Mouse (Mus musculus): ENCODE results near the gene Ssrp1. TPM values are rescaled to one million over a fixed set of nuclear protein-coding genes. Genes with fewer than 3 reads are reported as not detected.

Ssrp1 gene
- polyA plus RNA-seq, 1 experiment from 2014 or later: 217 TPM

DNA sequence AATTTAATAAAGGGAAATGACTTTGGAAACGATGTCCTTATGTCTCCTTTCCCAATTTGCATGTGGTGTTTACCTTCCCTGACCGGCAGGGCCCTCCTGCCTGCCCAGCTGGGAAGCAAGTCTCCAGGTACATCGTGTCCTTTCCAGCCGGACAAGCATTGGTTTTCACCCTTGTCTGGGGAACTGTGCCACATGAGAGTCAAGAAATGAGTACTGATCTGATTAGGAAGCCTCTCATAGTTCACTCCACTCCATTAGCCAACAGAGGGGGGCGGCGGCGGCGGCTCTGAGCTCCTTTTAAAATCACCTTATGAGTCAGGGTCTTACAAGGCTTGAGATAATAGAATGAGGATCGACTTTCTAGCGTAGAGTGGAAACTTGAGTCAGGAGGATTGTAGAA is 10.0 kb downstream of the Ssrp1 start:
- H3K9ac ChIP-seq (ENCODE audit: low read depth, low read length): peak overlapping the region; percentile 80; the same call in 1 of the 2 replicates
- peak overlapping the region; percentile 76 for H3K4me2 ChIP-seq (ENCODE audit: low read depth, low read length)
- H3K4me1 ChIP-seq (ENCODE audit: control insufficient read depth, insufficient read depth, low read length): peaks cover 17% of the 10 kb centered on the region
- peak overlapping the region; percentile 97 for H3K27ac ChIP-seq (replicated peaks; ENCODE audit: low read depth, low read length)
- peak overlapping the region; percentile 69 for H3K4me3 ChIP-seq (ENCODE audit: low read depth, low read length)
- no peaks in the 10 kb centered on the region for H3K9me3 ChIP-seq (ENCODE audit: control insufficient read depth, low read length)
- DNase-seq (ENCODE audit: low spot score) (no peak), ATAC-seq (ENCODE audit: low read depth) (no peak)
- no peaks in the 10 kb centered on the region for H3K27me3 ChIP-seq (replicated peaks; ENCODE audit: control insufficient read depth, insufficient read depth, low read length)
- WGBS: 43% methylated on average over 10 of the region's 10 CpGs
- H3K36me3 ChIP-seq (ENCODE audit: control insufficient read depth, insufficient read depth, low read length): peaks cover 55% of the 10 kb centered on the region

- H3K9me3 ChIP-seq (ENCODE audit: control insufficient read depth, low read length): no peaks in the 10 kb centered on the region
- no peaks in the 10 kb centered on the region for H3K27me3 ChIP-seq (replicated peaks; ENCODE audit: control insufficient read depth, insufficient read depth, low read length)
- H3K4me2 ChIP-seq (ENCODE audit: low read depth, low read length): peak within 1 kb of the TSS; percentile 76
- H3K27ac ChIP-seq (replicated peaks; ENCODE audit: low read depth, low read length): peak within 1 kb of the TSS; percentile 97
- peaks cover 55% of the 10 kb centered on the region for H3K36me3 ChIP-seq (ENCODE audit: control insufficient read depth, insufficient read depth, low read length)
- DNase-seq (ENCODE audit: low spot score) (peak; percentile 97), ATAC-seq (ENCODE audit: low read depth) (peak; percentile 87)
- peak within 1 kb of the TSS; percentile 69 for H3K4me3 ChIP-seq (ENCODE audit: low read depth, low read length)
- peaks cover 17% of the 10 kb centered on the region for H3K4me1 ChIP-seq (ENCODE audit: control insufficient read depth, insufficient read depth, low read length)
- under 1% methylated on average over 38 of the region's 42 CpGs for WGBS
- peak within 1 kb of the TSS; percentile 80 for H3K9ac ChIP-seq (ENCODE audit: low read depth, low read length)
Measured at GRCm38 (mm10) chr2:85047596-85048167, 10.6 kb downstream of the Ssrp1 start, which contains the start of gene Tnks1bp1. TSS of gene Tnks1bp1 (plus strand) at chr2:85048022.

- Histone ChIP-seq H3K4me3 (ENCODE audit: low read depth, low read length) (peak overlapping the region; percentile 69), H3K4me1 (ENCODE audit: control insufficient read depth, insufficient read depth, low read length) (peaks cover 17% of the 10 kb centered on the region), H3K9ac (ENCODE audit: low read depth, low read length) (peak overlapping the region; percentile 80), H3K9me3 (ENCODE audit: control insufficient read depth, low read length) (no peaks in the 10 kb centered on the region), H3K36me3 (ENCODE audit: control insufficient read depth, insufficient read depth, low read length) (peaks cover 55% of the 10 kb centered on the region), H3K4me2 (ENCODE audit: low read depth, low read length) (peak overlapping the region; percentile 76), H3K27ac (replicated peaks; ENCODE audit: low read depth, low read length) (peak overlapping the region; percentile 97), H3K27me3 (replicated peaks; ENCODE audit: control insufficient read depth, insufficient read depth, low read length) (no peaks in the 10 kb centered on the region)
- ATAC-seq (ENCODE audit: low read depth) (peak; percentile 70), DNase-seq (ENCODE audit: low spot score) (peak; percentile 92)
- WGBS: 1% methylated on average over 20 of the region's 44 CpGs
Measured at GRCm38 (mm10) chr2:85048168-85048751, 11.2 kb downstream of the Ssrp1 start.

- H3K4me1 ChIP-seq (ENCODE audit: control insufficient read depth, insufficient read depth, low read length): peaks cover 17% of the 10 kb centered on the region
- peak overlapping the region; percentile 97 for H3K27ac ChIP-seq (replicated peaks; ENCODE audit: low read depth, low read length)
- WGBS: 46% methylated on average over 4 of the region's 4 CpGs
- ATAC-seq (ENCODE audit: low read depth) (no peak), DNase-seq (ENCODE audit: low spot score) (peak; percentile 83)
- H3K27me3 ChIP-seq (replicated peaks; ENCODE audit: control insufficient read depth, insufficient read depth, low read length): no peaks in the 10 kb centered on the region
- H3K4me3 ChIP-seq (ENCODE audit: low read depth, low read length): peak overlapping the region; percentile 69
- H3K9me3 ChIP-seq (ENCODE audit: control insufficient read depth, low read length): no peaks in the 10 kb centered on the region
- H3K36me3 ChIP-seq (ENCODE audit: control insufficient read depth, insufficient read depth, low read length): peaks cover 55% of the 10 kb centered on the region
- peak overlapping the region; percentile 80 for H3K9ac ChIP-seq (ENCODE audit: low read depth, low read length)
- H3K4me2 ChIP-seq (ENCODE audit: low read depth, low read length): peak overlapping the region; percentile 76
Measured at GRCm38 (mm10) chr2:85049277-85049676, 12.2 kb downstream of the Ssrp1 start.

- Histone ChIP-seq H3K4me3 (ENCODE audit: low read depth, low read length) (peak overlapping the region; percentile 69), H3K27me3 (replicated peaks; ENCODE audit: control insufficient read depth, insufficient read depth, low read length) (no peaks in the 10 kb centered on the region), H3K9me3 (ENCODE audit: control insufficient read depth, low read length) (no peaks in the 10 kb centered on the region), H3K27ac (replicated peaks; ENCODE audit: low read depth, low read length) (peak overlapping the region; percentile 97), H3K9ac (ENCODE audit: low read depth, low read length) (peak overlapping the region; percentile 64), H3K4me1 (ENCODE audit: control insufficient read depth, insufficient read depth, low read length) (peaks cover 17% of the 10 kb centered on the region), H3K4me2 (ENCODE audit: low read depth, low read length) (peak overlapping the region; percentile 76), H3K36me3 (ENCODE audit: control insufficient read depth, insufficient read depth, low read length) (peaks cover 55% of the 10 kb centered on the region)
- WGBS: 3% methylated on average over 9 of the region's 10 CpGs
- peak; percentile 95 for DNase-seq (ENCODE audit: low spot score)
- ATAC-seq (ENCODE audit: low read depth): peak; percentile 55
Measured at GRCm38 (mm10) chr2:85050001-85050634, 13.1 kb downstream of the Ssrp1 start.

- no peaks in the 10 kb centered on the region for H3K9me3 ChIP-seq (ENCODE audit: control insufficient read depth, low read length)
- 34% methylated on average over 9 of the region's 9 CpGs for WGBS
- peak overlapping the region; percentile 76 for H3K4me2 ChIP-seq (ENCODE audit: low read depth, low read length)
- no peak for ATAC-seq (ENCODE audit: low read depth)
- H3K36me3 ChIP-seq (ENCODE audit: control insufficient read depth, insufficient read depth, low read length): peaks cover 55% of the 10 kb centered on the region
- H3K27me3 ChIP-seq (replicated peaks; ENCODE audit: control insufficient read depth, insufficient read depth, low read length): no peaks in the 10 kb centered on the region
- peak overlapping the region; percentile 64 for H3K9ac ChIP-seq (ENCODE audit: low read depth, low read length)
- DNase-seq (ENCODE audit: low spot score): peak; percentile 53
- peak overlapping the region; percentile 69 for H3K4me3 ChIP-seq (ENCODE audit: low read depth, low read length)
- H3K27ac ChIP-seq (replicated peaks; ENCODE audit: low read depth, low read length): peak overlapping the region; percentile 97
- H3K4me1 ChIP-seq (ENCODE audit: control insufficient read depth, insufficient read depth, low read length): peaks cover 17% of the 10 kb centered on the region
Measured at GRCm38 (mm10) chr2:85050746-85051145, 13.7 kb downstream of the Ssrp1 start.

GRCm38 (mm10) chr2:85053192-85053816 is 16.3 kb downstream of the Ssrp1 start:
- Histone ChIP-seq H3K4me3 (ENCODE audit: low read depth, low read length) (no peak overlapping the region), H3K36me3 (ENCODE audit: control insufficient read depth, insufficient read depth, low read length) (peaks cover 67% of the 10 kb centered on the region), H3K9ac (ENCODE audit: low read depth, low read length) (no peak overlapping the region), H3K4me2 (ENCODE audit: low read depth, low read length) (no peak overlapping the region), H3K9me3 (ENCODE audit: control insufficient read depth, low read length) (no peaks in the 10 kb centered on the region), H3K27me3 (replicated peaks; ENCODE audit: control insufficient read depth, insufficient read depth, low read length) (no peaks in the 10 kb centered on the region), H3K27ac (replicated peaks; ENCODE audit: low read depth, low read length) (no peak overlapping the region), H3K4me1 (ENCODE audit: control insufficient read depth, insufficient read depth, low read length) (peaks cover 17% of the 10 kb centered on the region)
- WGBS: 84% methylated on average over 5 of the region's 5 CpGs
- ATAC-seq (ENCODE audit: low read depth) (no peak), DNase-seq (ENCODE audit: low spot score) (no peak)

DNA sequence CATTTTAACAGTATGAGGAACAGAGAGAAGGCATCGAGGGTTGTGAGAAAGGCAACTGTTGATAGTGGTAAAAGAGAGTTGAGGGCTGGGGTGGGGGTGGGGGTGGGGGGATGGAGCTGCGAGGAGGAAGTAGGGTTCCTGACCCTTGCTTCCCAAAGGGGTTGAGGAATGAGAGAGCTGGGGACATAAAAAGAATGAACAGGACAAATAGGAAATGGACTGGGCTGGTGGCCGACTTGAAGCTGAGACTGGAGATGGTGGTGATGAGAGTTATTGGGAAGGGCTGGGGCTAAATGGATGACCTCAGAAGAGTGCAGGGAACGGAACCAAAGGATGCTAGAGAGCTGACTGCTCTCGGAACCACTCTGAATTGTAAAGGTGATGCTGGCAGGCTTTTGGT is 19.7 kb downstream of the Ssrp1 start:
- H3K4me3 ChIP-seq (ENCODE audit: low read depth, low read length): no peak overlapping the region
- 49% methylated on average over 5 of the region's 5 CpGs for WGBS
- peaks cover 91% of the 10 kb centered on the region for H3K36me3 ChIP-seq (ENCODE audit: control insufficient read depth, insufficient read depth, low read length)
- H3K9ac ChIP-seq (ENCODE audit: low read depth, low read length): no peak overlapping the region
- H3K4me1 ChIP-seq (ENCODE audit: control insufficient read depth, insufficient read depth, low read length): peaks cover 16% of the 10 kb centered on the region
- ATAC-seq (ENCODE audit: low read depth) (no peak), DNase-seq (ENCODE audit: low spot score) (no peak)
- H3K27me3 ChIP-seq (replicated peaks; ENCODE audit: control insufficient read depth, insufficient read depth, low read length): no peaks in the 10 kb centered on the region
- H3K27ac ChIP-seq (replicated peaks; ENCODE audit: low read depth, low read length): no peak overlapping the region
- H3K9me3 ChIP-seq (ENCODE audit: control insufficient read depth, low read length): no peaks in the 10 kb centered on the region
- no peak overlapping the region for H3K4me2 ChIP-seq (ENCODE audit: low read depth, low read length)
